Mouse (Mus musculus): Measurements from ENCODE around the gene Ovol1. TPM values are rescaled to one million over a fixed set of nuclear protein-coding genes. Genes with fewer than 3 reads are reported as not detected.

The Ovol1 gene
- polyA plus RNA-seq, 1 experiment from 2014 or later, result 19.2 TPM

DNA sequence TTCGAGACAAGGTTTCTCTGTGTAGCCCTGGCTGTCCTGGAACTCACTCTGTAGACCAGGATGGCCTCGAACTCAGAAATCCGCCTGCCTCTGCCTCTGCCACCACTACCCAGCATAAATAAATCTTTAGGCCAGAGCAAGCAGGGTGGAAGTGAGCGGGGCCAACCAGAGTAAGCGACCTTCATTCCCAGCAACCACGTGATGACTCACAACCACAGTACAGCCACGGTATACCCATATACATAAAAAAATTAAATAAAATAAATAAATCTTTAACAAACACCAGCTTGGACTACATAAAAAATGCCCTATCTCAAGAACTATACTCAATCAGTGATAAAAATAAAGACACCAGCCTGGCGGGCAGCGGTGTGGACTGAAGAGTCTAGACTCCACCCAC, 17.1 kb downstream of the Ovol1 start:
- H3K4me3 ChIP-seq (ENCODE audit: low read depth, low read length), result no peak overlapping the region
- H3K36me3 ChIP-seq (ENCODE audit: control insufficient read depth, insufficient read depth), result no peaks in the 10 kb centered on the region
- H3K27ac ChIP-seq (ENCODE audit: low read depth, low read length), result no peak overlapping the region
- no peaks in the 10 kb centered on the region for H3K9me3 ChIP-seq (ENCODE audit: control insufficient read depth)
- no peak overlapping the region for H3K9ac ChIP-seq (ENCODE audit: low read depth, low read length)
- no peak for TF ChIP-seq CTCF (IDR thresholded peaks at IDR 0.05; ENCODE audit: low read depth)
- WGBS, result 79% methylated on average over 9 of the region's 9 CpGs
- H3K4me1 ChIP-seq (replicated peaks; ENCODE audit: control insufficient read depth, insufficient read depth, low read length), result no peaks in the 10 kb centered on the region
- no peak for ATAC-seq
- H3K4me2 ChIP-seq (replicated peaks; ENCODE audit: low read depth), result no peak overlapping the region
- no peaks in the 10 kb centered on the region for H3K27me3 ChIP-seq (replicated peaks; ENCODE audit: control insufficient read depth, insufficient read depth, low read length)

DNA sequence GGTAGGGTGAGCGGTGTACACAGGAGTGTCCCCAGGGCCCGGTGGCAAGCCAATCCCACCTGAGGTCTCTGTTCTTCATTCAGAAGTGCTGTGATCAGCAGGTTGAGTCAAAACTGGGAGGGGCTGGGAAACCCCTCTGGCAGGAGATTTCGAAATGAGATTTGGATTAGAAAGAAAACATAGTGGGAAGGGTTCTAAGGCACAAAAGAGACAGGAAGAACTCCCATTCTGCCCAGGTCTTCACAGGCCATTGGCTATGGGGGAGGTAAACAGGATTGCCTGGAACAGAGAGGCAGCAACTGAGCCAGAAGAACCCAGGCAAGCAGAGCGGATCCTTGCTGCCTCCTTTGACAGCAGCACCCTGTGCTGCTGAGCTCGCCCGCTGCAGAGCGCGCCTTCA, 21.7 kb downstream of the Ovol1 start:
- no peak for ATAC-seq
- TF ChIP-seq CTCF (IDR thresholded peaks at IDR 0.05; ENCODE audit: low read depth), result no peak
- Histone ChIP-seq H3K9ac (ENCODE audit: low read depth, low read length) (no peak overlapping the region), H3K27ac (ENCODE audit: low read depth, low read length) (no peak overlapping the region), H3K4me1 (replicated peaks; ENCODE audit: control insufficient read depth, insufficient read depth, low read length) (no peaks in the 10 kb centered on the region), H3K4me3 (ENCODE audit: low read depth, low read length) (no peak overlapping the region), H3K9me3 (ENCODE audit: control insufficient read depth) (no peaks in the 10 kb centered on the region), H3K27me3 (replicated peaks; ENCODE audit: control insufficient read depth, insufficient read depth, low read length) (no peaks in the 10 kb centered on the region), H3K36me3 (ENCODE audit: control insufficient read depth, insufficient read depth) (no peaks in the 10 kb centered on the region; the same call in 1 of the 2 replicates), H3K4me2 (replicated peaks; ENCODE audit: low read depth) (no peak overlapping the region)
- WGBS, result 79% methylated on average over 8 of the region's 8 CpGs

DNA sequence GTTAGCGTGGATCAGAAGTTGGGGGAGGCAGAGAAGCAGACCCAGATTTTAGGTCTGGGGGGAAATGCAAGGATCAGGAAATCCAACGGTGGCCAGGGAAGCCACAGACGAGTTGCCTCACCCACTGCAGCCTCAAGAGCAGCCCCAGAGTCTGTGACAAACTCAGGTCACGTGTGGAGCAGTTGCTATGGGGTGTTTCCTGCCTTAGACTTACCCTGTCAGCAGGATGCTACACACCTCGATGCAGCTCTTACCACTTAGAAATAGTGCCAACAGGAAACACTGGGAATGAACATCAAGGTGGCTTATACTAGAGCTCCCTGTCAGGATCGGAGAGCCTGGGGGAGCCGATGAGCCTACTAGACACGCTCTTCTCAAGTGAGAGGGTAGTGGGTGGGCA, 27.9 kb downstream of the Ovol1 start:
- ATAC-seq, result no peak
- WGBS, result 62% methylated on average over 8 of the region's 8 CpGs

DNA sequence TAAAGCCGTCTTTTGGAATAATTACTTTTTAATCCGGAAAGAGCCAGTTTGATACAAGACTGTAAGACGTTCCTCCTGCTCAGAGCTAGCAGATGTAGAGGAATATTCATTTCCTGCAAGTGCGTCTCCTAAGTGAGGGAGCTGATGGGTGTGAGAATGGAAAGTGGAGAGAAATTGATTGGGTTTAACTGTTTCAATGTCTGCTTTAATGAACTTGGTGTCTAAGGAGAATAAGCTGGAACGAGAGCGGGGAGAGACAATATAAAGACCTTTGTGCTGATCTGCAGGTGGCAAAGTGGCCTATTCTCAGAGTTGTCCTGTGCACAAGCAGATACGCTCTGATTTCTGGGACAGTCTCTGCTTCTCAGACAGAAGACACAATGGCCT, 30.3 kb downstream of the Ovol1 start:
- Histone ChIP-seq H3K4me3 (ENCODE audit: low read depth, low read length) (peak overlapping the region; percentile 30; the same call in 1 of the 2 replicates), H3K4me1 (replicated peaks; ENCODE audit: control insufficient read depth, insufficient read depth, low read length) (no peaks in the 10 kb centered on the region), H3K27me3 (replicated peaks; ENCODE audit: control insufficient read depth, insufficient read depth, low read length) (no peaks in the 10 kb centered on the region), H3K4me2 (replicated peaks; ENCODE audit: low read depth) (peak overlapping the region; percentile 67), H3K9me3 (ENCODE audit: control insufficient read depth) (no peaks in the 10 kb centered on the region), H3K9ac (ENCODE audit: low read depth, low read length) (no peak overlapping the region), H3K36me3 (ENCODE audit: control insufficient read depth, insufficient read depth) (no peaks in the 10 kb centered on the region), H3K27ac (ENCODE audit: low read depth, low read length) (no peak overlapping the region)
- no peak for TF ChIP-seq CTCF (IDR thresholded peaks at IDR 0.05; ENCODE audit: low read depth)
- 31% methylated on average over 7 of the region's 7 CpGs for WGBS
- no peak for ATAC-seq

More for the DNA sequence above, 27.9 kb downstream of the Ovol1 start:
- Histone ChIP-seq H3K27me3 (replicated peaks; ENCODE audit: control insufficient read depth, insufficient read depth, low read length) (no peaks in the 10 kb centered on the region), H3K36me3 (ENCODE audit: control insufficient read depth, insufficient read depth) (no peaks in the 10 kb centered on the region; the same call in 1 of the 2 replicates), H3K4me3 (ENCODE audit: low read depth, low read length) (no peak overlapping the region), H3K9ac (ENCODE audit: low read depth, low read length) (no peak overlapping the region), H3K27ac (ENCODE audit: low read depth, low read length) (no peak overlapping the region), H3K4me1 (replicated peaks; ENCODE audit: control insufficient read depth, insufficient read depth, low read length) (no peaks in the 10 kb centered on the region), H3K4me2 (replicated peaks; ENCODE audit: low read depth) (no peak overlapping the region), H3K9me3 (ENCODE audit: control insufficient read depth) (no peaks in the 10 kb centered on the region)
- TF ChIP-seq CTCF (IDR thresholded peaks at IDR 0.05; ENCODE audit: low read depth), result no peak

DNA sequence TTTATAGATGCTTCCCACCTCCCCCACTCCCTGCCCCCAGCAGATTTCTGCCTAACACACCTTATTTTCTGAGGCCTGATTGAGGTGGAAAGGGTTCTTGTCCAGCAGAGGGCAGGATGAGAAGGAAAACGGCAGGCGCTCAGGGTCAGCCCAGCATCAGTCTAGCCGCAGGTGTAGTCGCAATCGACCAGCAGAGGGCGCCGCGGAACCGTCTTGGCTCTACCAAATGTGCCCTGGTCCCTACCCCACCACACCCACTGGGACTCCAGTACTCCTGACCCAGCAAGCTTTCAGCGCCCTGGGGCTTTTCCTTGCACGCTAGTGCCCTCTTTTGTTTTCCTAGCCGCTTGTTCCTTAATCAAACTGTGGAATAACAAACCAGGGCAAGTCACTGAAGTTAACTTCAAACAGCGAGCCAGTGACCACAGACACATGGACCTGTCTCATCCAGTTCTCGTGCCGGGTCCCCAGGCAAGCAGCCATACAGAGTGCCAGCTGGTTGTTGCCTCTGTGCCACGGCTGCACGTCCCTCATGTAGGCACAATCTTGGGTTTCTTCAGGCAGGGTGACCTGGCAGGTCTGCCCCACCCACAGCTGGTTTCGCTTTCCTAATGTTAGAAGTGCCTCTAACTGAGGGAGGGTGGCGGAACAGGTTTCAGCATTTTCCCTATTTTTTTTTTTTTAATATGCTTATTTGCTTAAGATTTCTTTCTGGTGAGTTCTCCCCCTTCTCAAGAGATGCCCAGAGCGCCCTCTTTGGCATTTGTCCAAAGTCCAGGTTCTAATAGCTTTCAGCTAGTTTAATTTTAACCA, 30.9 kb downstream of the Ovol1 start:
- H3K27me3 ChIP-seq (replicated peaks; ENCODE audit: control insufficient read depth, insufficient read depth, low read length), result no peaks in the 10 kb centered on the region
- WGBS, result 10% methylated on average over 20 of the region's 20 CpGs
- H3K4me3 ChIP-seq (ENCODE audit: low read depth, low read length), result peak overlapping the region; percentile 30

DNA sequence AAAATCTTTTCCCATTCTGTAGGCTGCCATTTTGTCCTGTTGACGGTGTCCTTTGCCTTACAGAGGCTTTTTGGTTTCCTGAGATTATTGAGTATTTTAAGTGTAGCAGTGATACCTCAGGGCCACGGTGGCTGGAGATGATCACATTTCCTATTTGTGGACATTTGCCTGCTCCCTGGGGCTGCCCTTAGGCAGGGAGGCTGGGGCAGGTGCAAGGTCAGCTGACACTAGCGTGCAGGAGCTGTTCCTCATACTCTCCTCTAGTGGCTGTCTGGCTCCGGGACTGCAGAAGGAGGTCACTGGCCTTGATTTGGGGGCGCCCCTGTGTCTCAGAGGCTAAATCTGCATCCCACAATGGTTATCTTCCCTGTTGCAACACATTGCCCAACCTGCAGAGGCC, 35.2 kb downstream of the Ovol1 start:
- no peak overlapping the region for H3K4me2 ChIP-seq (replicated peaks; ENCODE audit: low read depth)
- no peak overlapping the region for H3K9ac ChIP-seq (ENCODE audit: low read depth, low read length)
- no peaks in the 10 kb centered on the region for H3K4me1 ChIP-seq (replicated peaks; ENCODE audit: control insufficient read depth, insufficient read depth, low read length)
- H3K9me3 ChIP-seq (ENCODE audit: control insufficient read depth), result no peaks in the 10 kb centered on the region
- H3K36me3 ChIP-seq (ENCODE audit: control insufficient read depth, insufficient read depth), result no peaks in the 10 kb centered on the region
- no peaks in the 10 kb centered on the region for H3K27me3 ChIP-seq (replicated peaks; ENCODE audit: control insufficient read depth, insufficient read depth, low read length)
- ATAC-seq, result no peak
- no peak overlapping the region for H3K27ac ChIP-seq (ENCODE audit: low read depth, low read length)
- H3K4me3 ChIP-seq (ENCODE audit: low read depth, low read length), result no peak overlapping the region
- WGBS, result 73% methylated on average over 5 of the region's 5 CpGs
- no peak for TF ChIP-seq CTCF (IDR thresholded peaks at IDR 0.05; ENCODE audit: low read depth)

More for the DNA sequence above, 30.9 kb downstream of the Ovol1 start:
- no peaks in the 10 kb centered on the region for H3K36me3 ChIP-seq (ENCODE audit: control insufficient read depth, insufficient read depth)
- peak overlapping the region; percentile 67 for H3K4me2 ChIP-seq (replicated peaks; ENCODE audit: low read depth)
- H3K27ac ChIP-seq (ENCODE audit: low read depth, low read length), result peak overlapping the region; percentile 61
- TF ChIP-seq CTCF (IDR thresholded peaks at IDR 0.05; ENCODE audit: low read depth), result peak; percentile 99
- H3K4me1 ChIP-seq (replicated peaks; ENCODE audit: control insufficient read depth, insufficient read depth, low read length), result no peaks in the 10 kb centered on the region
- H3K9me3 ChIP-seq (ENCODE audit: control insufficient read depth), result no peaks in the 10 kb centered on the region
- H3K9ac ChIP-seq (ENCODE audit: low read depth, low read length), result peak overlapping the region; percentile 19; the same call in 1 of the 2 replicates
- peak; percentile 97 for ATAC-seq
